Mouse (Mus musculus) megakaryocyte, embryonic 14.5 days (primary cell): ENCODE measurements around the gene Prph2. TPM values are rescaled to one million over a fixed set of nuclear protein-coding genes. Genes with fewer than 3 reads are reported as not detected.
A peak's percentile ranks its signal among the peaks of the same experiment; 100 is the strongest.

ENCODE experiments used
- H3K27me3 ChIP-seq: replicated peaks from 2 replicates; pipeline ENCODE3; 2012; ENCODE audit warnings: inconsistent platforms
- H3K36me3 ChIP-seq: replicated peaks from 2 replicates; pipeline ENCODE3; 2012; ENCODE audit warnings: low read length, inconsistent platforms, mixed read lengths
- H3K4me1 ChIP-seq: 2 replicates; pipeline ENCODE4 v1.6.1; 2012; ENCODE audit warnings: inconsistent platforms
- H3K4me3 ChIP-seq: replicated peaks from 2 replicates; pipeline ENCODE3; 2012; ENCODE audit warnings: moderate library complexity, mild to moderate bottlenecking, inconsistent platforms
- H3K9me3 ChIP-seq: 2 replicates; pipeline ENCODE4 v1.6.1; 2012; ENCODE audit warnings: inconsistent platforms
- FLI1 ChIP-seq: IDR thresholded peaks from 2 replicates; pipeline ENCODE4 v1.6.1; 2012; ENCODE audit warnings: low read length, inconsistent platforms, mixed read lengths
- GATA1 ChIP-seq: IDR thresholded peaks from 3 replicates; pipeline ENCODE4 v1.6.1; 2012; ENCODE audit warnings: mixed read lengths, low read length, inconsistent platforms, borderline replicate concordance
- polyA plus RNA-seq: library from polyadenylated mRNA; stranded (reverse); fragments of >175 nt; gene quantifications from 2 replicates; pipeline ENCODE4 v1.2.3, GENCODE M21; 2012; ENCODE audit warnings: low replicate concordance; ENCODE audit not compliant: insufficient read depth

The Prph2 gene
- polyA plus RNA-seq, 1 experiment, result 0.13 TPM

GRCm38 (mm10) chr17:46879841-46880311, 30.4 kb upstream of the Prph2 start:
- H3K36me3 ChIP-seq, result peaks cover 4% of the 10 kb centered on the region
- no peak for TF ChIP-seq GATA1
- TF ChIP-seq FLI1, result no peak
- H3K4me1 ChIP-seq, result peaks cover 72% of the 10 kb centered on the region

GRCm38 (mm10) chr17:46880322-46880721, 29.9 kb upstream of the Prph2 start:
- peaks cover under 1% of the 10 kb centered on the region for H3K36me3 ChIP-seq
- H3K27me3 ChIP-seq, result peaks cover 12% of the 10 kb centered on the region
- peaks cover 72% of the 10 kb centered on the region for H3K4me1 ChIP-seq
- TF ChIP-seq GATA1, result no peak
- no peak for TF ChIP-seq FLI1
- H3K4me3 ChIP-seq, result peak overlapping the region; percentile 35
- no peaks in the 10 kb centered on the region for H3K9me3 ChIP-seq

More at GRCm38 (mm10) chr17:46879841-46880311, 30.4 kb upstream of the Prph2 start:
- peaks cover 12% of the 10 kb centered on the region for H3K27me3 ChIP-seq
- no peaks in the 10 kb centered on the region; the same call in 1 of the 2 replicates for H3K9me3 ChIP-seq
- peak overlapping the region; percentile 39 for H3K4me3 ChIP-seq

- Histone ChIP-seq H3K36me3 (no peaks in the 10 kb centered on the region), H3K4me3 (peak overlapping the region; percentile 67), H3K27me3 (peaks cover 12% of the 10 kb centered on the region), H3K4me1 (peaks cover 76% of the 10 kb centered on the region), H3K9me3 (no peaks in the 10 kb centered on the region)
- TF ChIP-seq GATA1, result no peak
- no peak for TF ChIP-seq FLI1
Measured at GRCm38 (mm10) chr17:46881728-46882127, 28.5 kb upstream of the Prph2 start.

GRCm38 (mm10) chr17:46883107-46883506, 27.2 kb upstream of the Prph2 start:
- Histone ChIP-seq H3K27me3 (peaks cover 12% of the 10 kb centered on the region), H3K4me3 (peak overlapping the region; percentile 12), H3K9me3 (no peaks in the 10 kb centered on the region), H3K4me1 (peaks cover 72% of the 10 kb centered on the region), H3K36me3 (no peaks in the 10 kb centered on the region)
- TF ChIP-seq FLI1, result no peak
- TF ChIP-seq GATA1, result no peak

- peaks cover 72% of the 10 kb centered on the region for H3K4me1 ChIP-seq
- TF ChIP-seq FLI1 (no peak), GATA1 (no peak)
- H3K9me3 ChIP-seq, result no peaks in the 10 kb centered on the region
- H3K36me3 ChIP-seq, result no peaks in the 10 kb centered on the region
- H3K4me3 ChIP-seq, result no peak overlapping the region
- H3K27me3 ChIP-seq, result peaks cover 12% of the 10 kb centered on the region
Measured at GRCm38 (mm10) chr17:46884766-46885165, 25.5 kb upstream of the Prph2 start.

GRCm38 (mm10) chr17:46885218-46885909, 24.9 kb upstream of the Prph2 start:
- H3K4me1 ChIP-seq, result peaks cover 66% of the 10 kb centered on the region
- peaks cover 12% of the 10 kb centered on the region for H3K27me3 ChIP-seq
- H3K36me3 ChIP-seq, result no peaks in the 10 kb centered on the region
- peak overlapping the region; percentile 7 for H3K4me3 ChIP-seq
- no peak for TF ChIP-seq FLI1
- no peak for TF ChIP-seq GATA1
- no peaks in the 10 kb centered on the region for H3K9me3 ChIP-seq

- TF ChIP-seq GATA1 (no peak), FLI1 (no peak)
Measured at GRCm38 (mm10) chr17:46885910-46886643, 24.2 kb upstream of the Prph2 start.

GRCm38 (mm10) chr17:46888511-46889212, 21.6 kb upstream of the Prph2 start:
- no peaks in the 10 kb centered on the region for H3K9me3 ChIP-seq
- peak overlapping the region; percentile 98 for H3K4me3 ChIP-seq
- TF ChIP-seq GATA1, result no peak
- H3K36me3 ChIP-seq, result peaks cover 14% of the 10 kb centered on the region
- H3K4me1 ChIP-seq, result peaks cover 60% of the 10 kb centered on the region
- peaks cover 3% of the 10 kb centered on the region for H3K27me3 ChIP-seq

More at GRCm38 (mm10) chr17:46885910-46886643, 24.2 kb upstream of the Prph2 start:
- no peaks in the 10 kb centered on the region for H3K36me3 ChIP-seq
- no peaks in the 10 kb centered on the region for H3K9me3 ChIP-seq
- peaks cover 12% of the 10 kb centered on the region for H3K27me3 ChIP-seq
- H3K4me1 ChIP-seq, result peaks cover 64% of the 10 kb centered on the region
- H3K4me3 ChIP-seq, result peak overlapping the region; percentile 38

GRCm38 (mm10) chr17:46889450-46890084, 20.7 kb upstream of the Prph2 start:
- H3K36me3 ChIP-seq, result peaks cover 18% of the 10 kb centered on the region
- no peaks in the 10 kb centered on the region for H3K9me3 ChIP-seq
- TF ChIP-seq GATA1 (no peak), FLI1 (no peak)
- peaks cover 63% of the 10 kb centered on the region for H3K4me1 ChIP-seq
- H3K27me3 ChIP-seq, result no peaks in the 10 kb centered on the region
- peak overlapping the region; percentile 98 for H3K4me3 ChIP-seq
